Mouse (Mus musculus) cerebellum, adult 2 months (tissue): ENCODE measurements around the gene Zfp385a. TPM values are rescaled to one million over a fixed set of nuclear protein-coding genes. Genes with fewer than 3 reads are reported as not detected.
A peak's percentile ranks its signal among the peaks of the same experiment; 100 is the strongest.

Source experiments
- DNase-seq, 2 experiments: peaks; one replicate each; pipeline ENCODE4 v3.0.0; 2021
- H3K27ac ChIP-seq: fragments of 200-500 bp; 2 replicates; pipeline ENCODE4 v1.5.1; 2012; ENCODE audit warnings: low read length, control low read depth, inconsistent platforms; ENCODE audit not compliant: insufficient read depth
- H3K27me3 ChIP-seq: fragments of 200-500 bp; 2 replicates; pipeline ENCODE4 v1.6.1; 2012; ENCODE audit warnings: inconsistent platforms, mild to moderate bottlenecking, low read length, moderate library complexity; ENCODE audit not compliant: control insufficient read depth, insufficient read depth
- H3K4me1 ChIP-seq: fragments of 200-500 bp; 2 replicates; pipeline ENCODE4 v1.6.1; 2011; ENCODE audit warnings: low read length; ENCODE audit not compliant: control insufficient read depth, insufficient read depth
- H3K4me3 ChIP-seq: fragments of 200-500 bp; replicated peaks from 2 replicates; pipeline ENCODE3; 2011; ENCODE audit warnings: mild to moderate bottlenecking, low read depth, low read length, control low read depth; ENCODE audit not compliant: insufficient read depth
- CTCF ChIP-seq: fragments of 200-500 bp; IDR thresholded peaks from 2 replicates; pipeline ENCODE4 v1.5.1; 2011; ENCODE audit warnings: low read depth, mild to moderate bottlenecking, control low read depth, low read length, moderate library complexity, borderline replicate concordance; ENCODE audit not compliant: insufficient read depth
- POLR2A ChIP-seq: fragments of 200-500 bp; IDR thresholded peaks from 2 replicates; pipeline ENCODE4 v1.6.1; 2011; ENCODE audit warnings: low read length, control low read depth, borderline replicate concordance; ENCODE audit not compliant: insufficient read depth
- WGBS: fragments of 180-500 bp; shearing (Covaris S2); methylation state at CpG from one replicate; pipeline ENCODE4 v1.1.7; 2018; 5-methylcytosine and 5-hydroxymethylcytosine counted together
- polyA plus RNA-seq: library from polyadenylated mRNA; depleted of rRNA; stranded (reverse); fragments of >200 nt; gene quantifications from 2 replicates; pipeline ENCODE4 v1.2.3, GENCODE M21; 2012

The Zfp385a gene
- polyA plus RNA-seq, 1 experiment, result 91.4 TPM

DNA sequence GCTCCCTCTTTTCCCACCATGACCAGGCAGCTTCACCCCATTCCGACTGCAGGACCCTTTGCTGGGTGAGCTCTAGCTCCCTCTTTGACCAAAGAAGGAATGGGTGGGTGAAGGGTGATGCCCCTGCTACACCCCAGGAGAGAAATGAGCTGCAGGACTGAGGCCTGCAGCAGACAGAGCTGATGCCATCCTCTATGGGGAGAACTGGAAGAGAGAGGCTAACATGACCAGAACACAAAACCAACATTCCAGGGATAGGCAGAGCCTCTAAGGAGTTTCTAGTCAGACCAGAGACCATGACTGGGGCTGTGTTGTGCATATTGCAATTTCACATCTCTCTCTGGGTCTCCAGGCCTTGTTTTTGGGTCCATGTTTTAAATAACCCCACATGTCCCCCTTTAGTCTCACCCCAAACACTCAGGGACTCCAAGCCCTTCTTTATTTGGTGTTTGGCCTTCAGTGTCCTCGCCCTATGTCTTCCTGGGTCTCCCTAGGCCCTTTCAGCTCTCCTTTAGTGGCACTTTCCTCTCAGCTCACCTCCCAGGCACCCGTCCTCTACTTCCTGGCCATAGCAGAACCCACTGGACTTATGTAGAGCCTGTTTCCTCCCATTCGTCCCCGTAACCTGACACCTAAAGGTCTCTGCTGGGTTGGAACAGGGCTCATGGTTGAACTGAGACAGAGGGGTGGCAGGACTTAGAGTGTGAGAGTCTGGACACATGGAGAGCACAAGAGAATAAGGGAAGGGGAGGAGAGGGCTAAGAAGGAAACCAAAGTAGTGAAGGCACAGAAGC lies 38.1 kb downstream of the Zfp385a start:
- H3K4me3 ChIP-seq, result no peak overlapping the region
- no peaks in the 10 kb centered on the region for H3K27me3 ChIP-seq
- DNase-seq, result no peak
- H3K27ac ChIP-seq, result no peak overlapping the region
- H3K4me1 ChIP-seq, result peaks cover 10% of the 10 kb centered on the region
- no peak for TF ChIP-seq POLR2A
- TF ChIP-seq CTCF, result no peak
- 69% methylated on average over 5 of the region's 5 CpGs for WGBS

- DNase-seq, result no peak
- Histone ChIP-seq H3K4me3 (no peak overlapping the region), H3K27me3 (no peaks in the 10 kb centered on the region), H3K4me1 (peaks cover 10% of the 10 kb centered on the region), H3K27ac (no peak overlapping the region)
- 64% methylated on average over 2 of the region's 2 CpGs for WGBS
- no peak for TF ChIP-seq POLR2A
- no peak for TF ChIP-seq CTCF
Measured at GRCm38 (mm10) chr15:103301046-103301445, 38.8 kb downstream of the Zfp385a start.

- TF ChIP-seq POLR2A (no peak), CTCF (no peak)
- peak in 1 of 2 experiments; percentile 21 for DNase-seq
- Histone ChIP-seq H3K27me3 (no peaks in the 10 kb centered on the region), H3K4me1 (peaks cover 10% of the 10 kb centered on the region), H3K4me3 (peak overlapping the region; percentile 77), H3K27ac (peak overlapping the region; percentile 77)
- WGBS, result 23% methylated on average over 2 of the region's 2 CpGs
Measured at GRCm38 (mm10) chr15:103300560-103300959, 39.3 kb downstream of the Zfp385a start.

- H3K27me3 ChIP-seq, result no peaks in the 10 kb centered on the region
- H3K4me3 ChIP-seq, result peak overlapping the region; percentile 77
- peaks cover 10% of the 10 kb centered on the region for H3K4me1 ChIP-seq
- 0 out of 2 replicates have a peak, but pooled peaks have one; percentile 8 for TF ChIP-seq POLR2A
- TF ChIP-seq CTCF, result no peak
- peak overlapping the region; percentile 77 for H3K27ac ChIP-seq
- DNase-seq, result peak; percentile 40 to 60
- 10% methylated on average over 18 of the region's 18 CpGs for WGBS
Measured at GRCm38 (mm10) chr15:103300067-103300471, 39.8 kb downstream of the Zfp385a start.

DNA sequence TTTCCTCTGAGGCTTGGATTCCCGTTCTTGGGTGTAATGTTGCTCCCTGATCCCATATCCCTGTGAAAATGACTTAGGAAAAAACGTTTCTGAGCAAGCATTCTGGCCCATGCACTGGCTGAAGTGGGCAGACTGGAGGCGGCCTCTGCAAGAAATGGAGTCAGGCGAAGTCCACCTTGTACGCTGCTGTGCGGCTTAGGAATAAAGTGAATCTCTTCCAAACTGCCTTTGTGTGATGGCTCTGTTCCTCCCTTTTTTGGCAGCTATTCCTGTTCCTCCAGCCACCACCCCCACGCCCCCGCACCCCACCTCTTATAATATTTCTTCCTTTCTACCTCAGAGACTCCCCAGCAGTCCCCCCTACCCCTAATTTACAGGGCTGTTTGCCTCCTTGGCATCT lies 40.2 kb downstream of the Zfp385a start:
- DNase-seq, result no peak
- peak overlapping the region; percentile 77 for H3K27ac ChIP-seq
- TF ChIP-seq CTCF (no peak), POLR2A (no peak)
- 27% methylated on average over 8 of the region's 8 CpGs for WGBS
- peak overlapping the region; percentile 77 for H3K4me3 ChIP-seq
- H3K4me1 ChIP-seq, result peaks cover 10% of the 10 kb centered on the region
- no peaks in the 10 kb centered on the region for H3K27me3 ChIP-seq

GRCm38 (mm10) chr15:103298861-103299616 lies 40.9 kb downstream of the Zfp385a start:
- 75% methylated on average over 5 of the region's 5 CpGs for WGBS
- Histone ChIP-seq H3K27ac (0 out of 2 replicates have a peak overlapping the region, but pooled peaks have one; percentile 22), H3K4me3 (no peak overlapping the region), H3K27me3 (no peaks in the 10 kb centered on the region), H3K4me1 (peaks cover 9% of the 10 kb centered on the region)
- TF ChIP-seq CTCF (no peak), POLR2A (no peak)
- peak in 1 of 2 experiments; percentile 14 for DNase-seq

DNA sequence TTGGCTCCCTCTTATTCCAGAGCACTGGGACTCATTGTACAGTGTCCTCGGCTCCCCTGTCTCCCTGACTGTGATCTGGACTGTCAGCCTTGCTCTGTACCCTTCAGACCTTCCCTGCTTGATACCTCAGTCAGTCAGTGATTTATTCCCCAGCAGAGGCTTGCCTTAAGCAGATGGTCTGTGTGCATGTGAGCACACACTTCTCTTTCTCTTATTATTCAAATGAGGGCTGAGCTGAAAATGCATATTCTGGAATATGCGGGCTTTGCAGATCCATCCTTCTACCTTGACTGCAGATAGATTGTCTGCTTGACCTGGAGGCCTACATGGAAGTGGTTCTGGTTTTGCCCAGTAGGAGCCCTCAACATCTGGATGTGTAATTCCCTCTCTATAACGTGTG lies 41.9 kb downstream of the Zfp385a start:
- H3K27ac ChIP-seq, result no peak overlapping the region
- no peak for DNase-seq
- no peak overlapping the region for H3K4me3 ChIP-seq
- peaks cover 6% of the 10 kb centered on the region; the same call in 1 of the 2 replicates for H3K4me1 ChIP-seq
- TF ChIP-seq POLR2A (no peak), CTCF (no peak)
- no peaks in the 10 kb centered on the region for H3K27me3 ChIP-seq
- 73% methylated on average over 3 of the region's 3 CpGs for WGBS
